Mouse (Mus musculus) T-helper 1 cell (primary cell): ENCODE results near the gene Kif5c.

Experiments used
- in situ Hi-C: fragments of 300-600 bp; cut with MboI, MseI; formaldehyde crosslinking; loops from one replicate; pipeline ENCODE4 v1.15.1; 2025; ENCODE audit warnings: high pct_unique_total_duplicates

Gene Kif5c

GRCm38 (mm10) chr2:49620626-49621117 lies 1.6 kb downstream of the Kif5c start:
- in situ Hi-C loops: no loop called here

- in situ Hi-C loops: no loop called here
These were observed 2.1 kb downstream of the Kif5c start for GRCm38 (mm10) chr2:49621234-49621633.

GRCm38 (mm10) chr2:49625581-49625980 lies 6.5 kb downstream of the Kif5c start:
- in situ Hi-C loops: no loop called here

GRCm38 (mm10) chr2:49627611-49628010 lies 8.5 kb downstream of the Kif5c start:
- in situ Hi-C loops: no loop called here

GRCm38 (mm10) chr2:49628094-49628705 lies 9.1 kb downstream of the Kif5c start:
- in situ Hi-C loops: no loop called here

GRCm38 (mm10) chr2:49629181-49629580 lies 10.1 kb downstream of the Kif5c start:
- in situ Hi-C loops: no loop called here

- in situ Hi-C loops: no loop called here
These were observed 11.5 kb downstream of the Kif5c start for GRCm38 (mm10) chr2:49630636-49631035.

- in situ Hi-C loops: no loop called here
These were observed 14.1 kb downstream of the Kif5c start for GRCm38 (mm10) chr2:49633231-49633630.

- in situ Hi-C loops: no loop called here
These were observed 23.7 kb downstream of the Kif5c start for GRCm38 (mm10) chr2:49642761-49643160.

GRCm38 (mm10) chr2:49643756-49644155 lies 24.7 kb downstream of the Kif5c start:
- in situ Hi-C loops: no loop called here

- in situ Hi-C loops: no loop called here
These were observed 28.5 kb downstream of the Kif5c start for GRCm38 (mm10) chr2:49647591-49647990.

GRCm38 (mm10) chr2:49648344-49648743 lies 29.2 kb downstream of the Kif5c start:
- in situ Hi-C loops: no loop called here

GRCm38 (mm10) chr2:49648806-49649205 lies 29.7 kb downstream of the Kif5c start:
- in situ Hi-C loops: no loop called here

GRCm38 (mm10) chr2:49649211-49649610 lies 30.1 kb downstream of the Kif5c start:
- in situ Hi-C loops: no loop called here

- in situ Hi-C loops: no loop called here
These were observed 32.6 kb downstream of the Kif5c start for GRCm38 (mm10) chr2:49651737-49652136.

GRCm38 (mm10) chr2:49654606-49655005 lies 35.5 kb downstream of the Kif5c start:
- in situ Hi-C loops: no loop called here

GRCm38 (mm10) chr2:49655195-49655873 lies 36.2 kb downstream of the Kif5c start:
- in situ Hi-C loops: no loop called here

- in situ Hi-C loops: no loop called here
These were observed 36.7 kb downstream of the Kif5c start for GRCm38 (mm10) chr2:49655874-49656195.

GRCm38 (mm10) chr2:49656988-49657387 lies 37.9 kb downstream of the Kif5c start:
- in situ Hi-C loops: no loop called here

GRCm38 (mm10) chr2:49657666-49658065 lies 38.6 kb downstream of the Kif5c start:
- in situ Hi-C loops: no loop called here

- in situ Hi-C loops: no loop called here
These were observed 39.9 kb downstream of the Kif5c start for GRCm38 (mm10) chr2:49658988-49659387.

GRCm38 (mm10) chr2:49659964-49660363 lies 40.9 kb downstream of the Kif5c start:
- in situ Hi-C loops: no loop called here

GRCm38 (mm10) chr2:49660375-49660923 lies 41.4 kb downstream of the Kif5c start:
- in situ Hi-C loops: no loop called here
